9 mouse cellular contexts compared by ENCODE assay signal in the genomic region with DNA sequence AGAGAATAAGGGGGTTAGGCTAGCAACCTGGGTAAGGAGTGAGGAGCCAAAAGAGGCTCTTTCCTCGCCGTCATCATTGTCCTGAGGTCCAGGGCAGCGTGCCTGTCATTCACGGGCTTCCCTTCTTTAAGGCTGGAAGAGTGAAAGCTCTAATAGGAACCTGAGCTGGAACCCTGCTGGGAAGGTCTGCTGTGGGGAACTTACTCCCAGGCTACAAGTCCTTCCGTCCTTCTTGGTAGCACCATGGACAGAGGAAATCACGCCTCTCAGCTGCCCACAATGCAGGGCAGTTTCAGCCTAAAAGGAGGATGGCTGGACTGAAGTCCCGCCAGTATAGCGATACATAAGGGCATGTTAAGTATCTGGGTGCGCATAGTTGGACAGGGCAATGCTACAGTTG. TPM values are rescaled to one million over a fixed set of nuclear protein-coding genes. Genes with fewer than 3 reads are reported as not detected.
DNase-seq lines count a peak whose midpoint lies in the region; ATAC-seq and TF ChIP-seq lines count a peak whose summit lies in the region.
"Had no signal": no experiment of that assay in that cellular context is flagged by ENCODE, and none has a peak within 500 bp of the region (broad histone marks: within the 10 kb centered on the region; RNA-seq: fewer than 3 reads in every experiment).

No protein-coding gene starts in this region.

- no peak overlapping the region for H3K4me2 ChIP-seq in lung, embryonic 14.5 days
- no peak overlapping the region for H3K4me2 ChIP-seq in embryonic facial prominence, embryonic 14.5 days (ENCODE audit: low read depth, low read length)
- H3K4me2 ChIP-seq in midbrain, embryonic 14.5 days (ENCODE audit: low read length): peak overlapping the region; percentile 90
- H3K4me2 ChIP-seq: liver, embryonic 15.5 days had no signal

- H3K27ac ChIP-seq in lung, embryonic 14.5 days (ENCODE audit: low read depth): no peak overlapping the region
- H3K27ac ChIP-seq in embryonic facial prominence, embryonic 14.5 days (replicated peaks; ENCODE audit: low read depth, low read length): no peak overlapping the region
- H3K27ac ChIP-seq in midbrain, embryonic 14.5 days (replicated peaks; ENCODE audit: low read depth, low read length): no peak overlapping the region
- H3K27ac ChIP-seq: liver, embryonic 15.5 days had no signal

- DNase-seq in lung, embryonic 14.5 days: peak; percentile 91
- no peak for DNase-seq in lung, adult 2 months
- peak; percentile 82 for DNase-seq in embryonic facial prominence, embryonic 14.5 days (ENCODE audit: low spot score)
- DNase-seq in kidney, postnatal 10 days: peak; percentile 82
- DNase-seq in midbrain, embryonic 14.5 days: peak; percentile 50
- no peak for DNase-seq in left cerebral cortex, postnatal 14 days (ENCODE audit: low spot score in 2 of 2)
- no peak for DNase-seq in B cell, adult 2 months
- DNase-seq in urinary bladder, postnatal 10 days (ENCODE audit: low spot score): no peak

- no peak for TF ChIP-seq CTCF in lung, embryonic 14.5 days (IDR thresholded peaks at IDR 0.05; ENCODE audit: low read depth)
- no peak for TF ChIP-seq CTCF in lung, adult 2 months (IDR thresholded peaks at IDR 0.05; ENCODE audit: insufficient read depth, low read length)

- H3K9me3 ChIP-seq in lung, embryonic 14.5 days (ENCODE audit: low read depth, low read length): no peaks in the 10 kb centered on the region
- no peaks in the 10 kb centered on the region for H3K9me3 ChIP-seq in embryonic facial prominence, embryonic 14.5 days (ENCODE audit: control insufficient read depth, low read length)
- no peaks in the 10 kb centered on the region for H3K9me3 ChIP-seq in midbrain, embryonic 14.5 days (ENCODE audit: control insufficient read depth, low read length)
- H3K9me3 ChIP-seq: liver, embryonic 15.5 days had no signal

- H3K27me3 ChIP-seq in lung, embryonic 14.5 days (ENCODE audit: insufficient read depth, low read length): peaks cover 61% of the 10 kb centered on the region
- H3K27me3 ChIP-seq in embryonic facial prominence, embryonic 14.5 days (replicated peaks; ENCODE audit: control insufficient read depth, insufficient read depth, low read length): peaks cover 68% of the 10 kb centered on the region
- peaks cover 14% of the 10 kb centered on the region for H3K27me3 ChIP-seq in midbrain, embryonic 14.5 days (ENCODE audit: control insufficient read depth, insufficient read depth, low read length)

- TF ChIP-seq POLR2A in lung, adult 2 months (IDR thresholded peaks at IDR 0.05; ENCODE audit: borderline replicate concordance, extremely low read depth, low read depth, low read length): no peak

- no peaks in the 10 kb centered on the region for H3K36me3 ChIP-seq in lung, embryonic 14.5 days (ENCODE audit: insufficient read depth)
- H3K36me3 ChIP-seq in embryonic facial prominence, embryonic 14.5 days (ENCODE audit: control insufficient read depth, insufficient read depth, low read length): no peaks in the 10 kb centered on the region
- no peaks in the 10 kb centered on the region for H3K36me3 ChIP-seq in midbrain, embryonic 14.5 days (ENCODE audit: control insufficient read depth, insufficient read depth, low read length)
- H3K36me3 ChIP-seq: liver, embryonic 15.5 days had no signal

- 0 out of 2 replicates have a peak, but pooled peaks cover 2% of the 10 kb centered on the region for H3K4me1 ChIP-seq in lung, embryonic 14.5 days (ENCODE audit: insufficient read depth)
- H3K4me1 ChIP-seq in lung, adult 2 months (ENCODE audit: control insufficient read depth, insufficient read depth, low read length): no peaks in the 10 kb centered on the region; the same call in none of the 2 replicates
- H3K4me1 ChIP-seq in embryonic facial prominence, embryonic 14.5 days (ENCODE audit: control insufficient read depth, insufficient read depth, low read length): peaks cover 13% of the 10 kb centered on the region
- peaks cover 24% of the 10 kb centered on the region for H3K4me1 ChIP-seq in midbrain, embryonic 14.5 days (ENCODE audit: control insufficient read depth, insufficient read depth, low read length)

- ATAC-seq in lung, embryonic 14.5 days (ENCODE audit: insufficient read depth): peak; percentile 58; the same call in 1 of the 2 replicates
- no peak for ATAC-seq in embryonic facial prominence, embryonic 14.5 days (ENCODE audit: low read depth)
- ATAC-seq in midbrain, embryonic 14.5 days (ENCODE audit: low FRiP score, low TSS enrichment): no peak

- H3K9ac ChIP-seq in lung, embryonic 14.5 days: no peak overlapping the region
- no peak overlapping the region for H3K9ac ChIP-seq in embryonic facial prominence, embryonic 14.5 days (ENCODE audit: low read depth, low read length)
- no peak overlapping the region for H3K9ac ChIP-seq in midbrain, embryonic 14.5 days (replicated peaks; ENCODE audit: low read length)
- H3K9ac ChIP-seq: liver, embryonic 15.5 days had no signal

- 5% methylated on average over 9 of the region's 9 CpGs for WGBS in lung, embryonic 14.5 days
- 5% methylated on average over 9 of the region's 9 CpGs for WGBS in lung, adult 2 months
- WGBS in embryonic facial prominence, embryonic 14.5 days: 3% methylated on average over 9 of the region's 9 CpGs
- WGBS in midbrain, embryonic 14.5 days: 9% methylated on average over 9 of the region's 9 CpGs

- H3K4me3 ChIP-seq in lung, embryonic 14.5 days (ENCODE audit: low read depth, low read length): no peak overlapping the region
- no peak overlapping the region for H3K4me3 ChIP-seq in lung, adult 2 months (replicated peaks; ENCODE audit: extremely low read depth, low read depth, low read length)
- no peak overlapping the region for H3K4me3 ChIP-seq in embryonic facial prominence, embryonic 14.5 days (ENCODE audit: low read depth, low read length)
- no peak overlapping the region; the same call in 1 of the 2 replicates for H3K4me3 ChIP-seq in midbrain, embryonic 14.5 days (replicated peaks; ENCODE audit: low read depth, low read length)
- H3K4me3 ChIP-seq: liver, embryonic 15.5 days had no signal

- intact Hi-C loops in left cerebral cortex, postnatal 14 days (cut with DNase I): loop anchor here (10.0 kb wide), 1 partner anchor 158 kb away; no protein-coding TSS in a partner anchor

RNA-seq across cellular contexts. Expression of a gene that starts 4.8 kb away (rescaled TPM):
- polyA plus RNA-seq in lung, embryonic 14.5 days (2014; fragmentation: Nextera tagmentation; extraction: Ambion mirVana): 0.11 and 0.13 TPM in 2 replicates
- 0.15 and 0.51 TPM in 2 replicates for polyA plus RNA-seq in lung, adult 2 months (2012; rRNA removed)
- polyA plus RNA-seq in embryonic facial prominence, embryonic 14.5 days (2014; fragmentation: Nextera tagmentation; extraction: Ambion mirVana): 1.0 and 1.3 TPM in 2 replicates
- 5.8 and 7.6 TPM in 2 replicates for polyA plus RNA-seq in midbrain, embryonic 14.5 days (2014; fragmentation: Nextera tagmentation; extraction: Ambion mirVana)
- 1 to 10 TPM; 4.0 to 4.2 TPM for total RNA-seq in left cerebral cortex, postnatal 14 days (2021)
- polyA plus RNA-seq: liver, embryonic 15.5 days had no signal

Comparison
In these comparisons a context has a peak if more than half of its experiments do, and no peak if none do; other contexts are left out.
1. DNase-seq: peak in lung, embryonic 14.5 days (single experiment), embryonic facial prominence, embryonic 14.5 days (single experiment), kidney, postnatal 10 days (single experiment) and midbrain, embryonic 14.5 days (single experiment); none in lung, adult 2 months (single experiment), left cerebral cortex, postnatal 14 days (0 of 2), B cell, adult 2 months (0 of 2) and urinary bladder, postnatal 10 days (single experiment).